9 mouse cellular contexts compared by ENCODE assay signal in the genomic region with DNA sequence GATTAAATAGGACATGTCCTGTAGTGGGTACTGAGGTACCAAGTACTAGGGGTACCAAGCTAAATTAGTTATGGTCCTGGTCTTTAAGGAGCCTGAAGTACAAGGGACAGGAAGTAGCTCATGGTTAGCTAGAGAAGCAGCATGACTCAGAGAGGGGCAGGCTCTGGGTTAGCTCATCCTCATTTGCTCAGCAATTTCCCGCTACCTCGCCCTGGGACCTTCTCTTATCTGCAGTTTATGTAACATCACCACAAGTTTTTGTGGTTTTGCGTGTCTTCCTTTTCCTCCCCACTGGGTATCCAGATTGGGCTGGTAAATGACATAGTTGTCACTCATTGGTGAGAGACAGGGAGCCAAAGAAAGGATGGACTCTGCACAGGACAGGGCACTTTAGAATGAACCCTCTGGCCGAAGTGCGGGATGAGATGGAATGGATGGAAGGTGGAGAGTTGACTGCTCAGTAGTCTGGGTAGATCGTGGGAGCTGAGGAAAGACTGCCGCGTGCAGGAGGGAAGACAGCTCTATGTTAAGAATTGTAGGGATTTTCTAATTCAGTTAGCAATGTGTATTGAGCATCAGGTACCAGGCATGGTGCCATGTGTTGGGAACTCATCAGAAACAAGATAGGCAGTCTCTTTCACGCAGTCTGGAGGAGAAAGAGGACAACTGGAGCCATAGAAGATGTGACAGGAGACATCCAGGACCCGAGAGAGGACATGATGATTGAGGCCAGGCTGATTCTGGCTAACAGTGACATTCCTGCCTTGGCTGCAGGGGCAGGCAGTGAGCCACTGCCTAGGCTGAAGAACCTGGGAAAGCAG. TPM values are rescaled to one million over a fixed set of nuclear protein-coding genes. Genes with fewer than 3 reads are reported as not detected.
DNase-seq lines count a peak whose midpoint lies in the region; ATAC-seq and TF ChIP-seq lines count a peak whose summit lies in the region.
"Had no signal": no experiment of that assay in that cellular context is flagged by ENCODE, and none has a peak within 500 bp of the region (broad histone marks: within the 10 kb centered on the region; RNA-seq: fewer than 3 reads in every experiment).

No protein-coding gene starts in this region.

- no peak overlapping the region for H3K4me3 ChIP-seq in heart, embryonic 10.5 days
- no peak overlapping the region for H3K4me3 ChIP-seq in macrophage (ENCODE audit: inconsistent target)
- H3K4me3 ChIP-seq in layer of hippocampus, adult 2 months, result no peak overlapping the region
- H3K4me3 ChIP-seq in forebrain, embryonic 13.5 days, result no peak overlapping the region
- H3K4me3 ChIP-seq: hindbrain, embryonic 15.5 days had no signal

- ATAC-seq in forebrain, embryonic 13.5 days, result no peak

- H3K36me3 ChIP-seq in heart, embryonic 10.5 days, result no peaks in the 10 kb centered on the region
- no peaks in the 10 kb centered on the region for H3K36me3 ChIP-seq in macrophage (ENCODE audit: inconsistent target)
- H3K36me3 ChIP-seq in forebrain, embryonic 13.5 days (ENCODE audit: poor library complexity, severe bottlenecking), result no peaks in the 10 kb centered on the region
- H3K36me3 ChIP-seq: hindbrain, embryonic 15.5 days had no signal

- no peak for TF ChIP-seq CTCF in layer of hippocampus, adult 2 months (conservative IDR thresholded peaks at IDR 0.05)

- 71% methylated on average over 10 of the region's 10 CpGs for WGBS in heart, embryonic 10.5 days
- 18% methylated on average over 10 of the region's 10 CpGs for WGBS in macrophage (ENCODE audit: missing documents)
- WGBS in forebrain, embryonic 13.5 days, result 90% methylated on average over 10 of the region's 10 CpGs

- H3K9ac ChIP-seq in forebrain, embryonic 13.5 days, result no peak overlapping the region
- H3K9ac ChIP-seq: hindbrain, embryonic 15.5 days had no signal

- no peaks in the 10 kb centered on the region for H3K79me2 ChIP-seq in macrophage (ENCODE audit: inconsistent target)

- no peak overlapping the region for H3K27ac ChIP-seq in heart, embryonic 10.5 days
- H3K27ac ChIP-seq in macrophage, result peak overlapping the region; percentile 64
- no peak overlapping the region for H3K27ac ChIP-seq in layer of hippocampus, adult 2 months
- no peak overlapping the region for H3K27ac ChIP-seq in forebrain, embryonic 13.5 days
- H3K27ac ChIP-seq: hindbrain, embryonic 15.5 days had no signal

- H3K4me1 ChIP-seq in heart, embryonic 10.5 days, result no peaks in the 10 kb centered on the region
- no peaks in the 10 kb centered on the region; the same call in 1 of the 2 replicates for H3K4me1 ChIP-seq in forebrain, embryonic 13.5 days
- H3K4me1 ChIP-seq: hindbrain, embryonic 15.5 days had no signal

- no peaks in the 10 kb centered on the region for H3K9me3 ChIP-seq in heart, embryonic 10.5 days
- H3K9me3 ChIP-seq in forebrain, embryonic 13.5 days (replicated peaks), result no peaks in the 10 kb centered on the region
- H3K9me3 ChIP-seq: hindbrain, embryonic 15.5 days had no signal

- H3K4me2 ChIP-seq in forebrain, embryonic 13.5 days, result no peak overlapping the region
- H3K4me2 ChIP-seq: hindbrain, embryonic 15.5 days had no signal

- DNase-seq in heart, adult 11 months, result peak; percentile 97
- DNase-seq in heart, postnatal 4 days, result no peak
- peak; percentile 60 for DNase-seq in CD4-positive helper T cell, adult 2 months (ENCODE audit: low read depth, low spot score)
- peak; percentile 68 for DNase-seq in heart, embryonic 10.5 days (ENCODE audit: low spot score)
- no peak for DNase-seq in urinary bladder, postnatal 10 days (ENCODE audit: low spot score)
- no peak for DNase-seq in layer of hippocampus, adult 2 months (ENCODE audit: low spot score in 2 of 2)

- 0 out of 2 replicates have a peak, but pooled peaks cover 4% of the 10 kb centered on the region for H3K27me3 ChIP-seq in heart, embryonic 10.5 days (ENCODE audit: insufficient read depth, poor library complexity, severe bottlenecking)
- no peaks in the 10 kb centered on the region for H3K27me3 ChIP-seq in forebrain, embryonic 13.5 days
- H3K27me3 ChIP-seq: hindbrain, embryonic 15.5 days had no signal

RNA-seq across cellular contexts. Expression of a gene that starts 15.2 kb away (rescaled TPM):
- total RNA-seq in heart, postnatal 4 days (2021), result 10 to 100 TPM; 10.6 to 12.2 TPM
- polyA plus RNA-seq in heart, embryonic 10.5 days (2016; fragmentation: Nextera tagmentation; extraction: Ambion mirVana), result 1.0 and 1.1 TPM in 2 replicates
- total RNA-seq in macrophage (2018; cell fraction: chromatin; rRNA removed), result 100 to 1,000 TPM in 9 of 26 experiments, 10 to 100 TPM in 17; 15.2 to 495 (median 73.8) TPM
- 100 to 1,000 TPM in 2 of 26 experiments, 10 to 100 TPM in 17, 1 to 10 TPM in 7; 5.8 to 162 (median 14.2) TPM for total RNA-seq in macrophage (2018; cell fraction: cytosol; rRNA removed)
- 100 to 1,000 TPM in 8 of 26 experiments, 10 to 100 TPM in 18; 12.4 to 280 (median 55.0) TPM for total RNA-seq in macrophage (2018; cell fraction: nucleus; rRNA removed)
- polyA plus RNA-seq in macrophage (2018), result 8.0 to 11.7 TPM (median 9.1 TPM) in 3 replicates
- under 1 TPM; 0.86 to 0.87 TPM for total RNA-seq in layer of hippocampus, adult 2 months (2021)
- 0.24 TPM in 1 of 2 replicates, not detected in the other for polyA plus RNA-seq in forebrain, embryonic 13.5 days (2015; fragmentation: Nextera tagmentation; extraction: Ambion mirVana)

RNA-seq across cellular contexts. Expression of a gene that starts 53.4 kb away (rescaled TPM):
- total RNA-seq in heart, postnatal 4 days (2021), result 1 to 10 TPM; 2.5 to 2.6 TPM
- polyA plus RNA-seq in heart, embryonic 10.5 days (2016; fragmentation: Nextera tagmentation; extraction: Ambion mirVana), result 0.97 and 1.2 TPM in 2 replicates
- total RNA-seq in macrophage (2018; cell fraction: chromatin; rRNA removed), result 100 to 1,000 TPM in 25 of 26 experiments, 10 to 100 TPM in 1; 99.4 to 376 (median 193) TPM
- total RNA-seq in macrophage (2018; cell fraction: cytosol; rRNA removed), result 100 to 1,000 TPM; 133 to 264 (median 189) TPM
- total RNA-seq in macrophage (2018; cell fraction: nucleus; rRNA removed), result 100 to 1,000 TPM in 23 of 26 experiments, 10 to 100 TPM in 3; 82.6 to 248 (median 161) TPM
- polyA plus RNA-seq in macrophage (2018), result 148 to 183 TPM (median 169 TPM) in 3 replicates
- total RNA-seq in layer of hippocampus, adult 2 months (2021), result 1 to 10 TPM; 3.0 to 3.6 TPM
- 1.4 and 1.5 TPM in 2 replicates for polyA plus RNA-seq in forebrain, embryonic 13.5 days (2015; fragmentation: Nextera tagmentation; extraction: Ambion mirVana)

Comparison
In these comparisons a context has a peak if more than half of its experiments do, and no peak if none do; other contexts are left out.
1. DNase-seq: peak in heart, adult 11 months (single experiment), CD4-positive helper T cell, adult 2 months (single experiment) and heart, embryonic 10.5 days (single experiment); none in heart, postnatal 4 days (single experiment), urinary bladder, postnatal 10 days (single experiment) and layer of hippocampus, adult 2 months (0 of 2).
2. RNA of a gene that starts 53.4 kb away (polyA plus RNA-seq): 148 to 183 TPM in macrophage; 1.4 to 1.5 TPM in forebrain, embryonic 13.5 days and 0.97 to 1.2 TPM in heart, embryonic 10.5 days; every median in the first group is over 10 times any median in the second.